Mouse (Mus musculus) cerebellum, adult 9-10 months (tissue): ENCODE measurements around the gene Nfia.

Experiments
- DNase-seq: peaks from one replicate; pipeline ENCODE4 v3.0.0; 2022

Nfia gene

DNA sequence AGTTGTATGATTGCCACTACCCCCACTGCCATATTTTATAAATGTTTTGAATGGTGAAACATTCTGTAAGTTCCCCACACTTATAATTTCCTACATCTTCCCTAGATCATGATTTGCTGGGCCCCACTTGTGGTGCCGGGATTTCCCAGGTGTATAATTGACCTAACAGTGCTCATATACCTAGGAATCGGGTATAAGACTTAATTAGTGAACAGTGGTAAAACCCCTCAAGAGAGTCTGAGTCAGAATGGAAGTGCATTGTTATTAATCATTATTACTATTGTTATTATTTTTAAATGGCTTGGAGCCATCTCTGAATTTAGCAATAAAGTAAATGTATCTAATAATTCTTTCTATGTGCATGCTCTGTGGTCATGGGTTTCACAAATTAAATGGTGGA lies 147.2 kb downstream of the Nfia start:
- DNase-seq = no peak

DNA sequence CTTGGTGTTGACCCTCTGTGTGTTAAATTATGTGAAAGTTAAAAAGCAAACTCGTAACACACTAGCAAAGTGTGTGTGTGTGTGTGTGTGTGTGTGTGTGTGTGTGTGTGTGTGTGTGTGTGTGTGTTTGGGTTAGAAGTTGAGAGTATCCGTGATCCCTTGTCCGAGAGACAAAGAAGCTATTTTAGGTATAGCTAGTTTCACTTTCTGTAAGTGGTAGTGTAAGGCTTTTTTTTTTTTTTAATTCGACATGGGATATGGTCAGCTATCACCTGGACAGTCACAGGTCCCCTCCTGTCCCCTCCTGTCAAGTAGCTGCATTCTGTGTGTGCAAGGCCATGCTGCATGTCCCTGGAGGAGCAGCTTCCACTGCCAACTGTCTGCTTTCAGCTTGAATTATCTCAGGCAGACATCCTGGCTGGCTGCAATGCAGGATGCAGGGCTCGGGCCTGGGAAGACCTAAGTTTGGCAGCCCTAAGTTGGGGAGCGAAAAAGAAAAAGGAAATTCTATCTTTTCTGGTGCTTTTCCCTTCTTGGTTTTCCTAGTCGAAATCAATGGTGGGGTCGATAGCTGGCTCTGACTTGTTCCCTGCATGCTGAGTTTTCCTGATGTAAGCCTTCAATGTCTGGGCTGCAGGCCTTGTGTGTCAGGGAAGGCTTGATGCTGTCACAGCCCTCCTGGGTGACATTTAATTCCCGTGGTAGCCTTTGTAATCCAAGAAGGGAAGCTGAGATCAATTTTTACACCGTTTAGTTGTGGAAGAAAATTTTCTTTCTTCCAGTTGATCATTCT lies 147.9 kb downstream of the Nfia start:
- DNase-seq = peak; percentile 75

DNA sequence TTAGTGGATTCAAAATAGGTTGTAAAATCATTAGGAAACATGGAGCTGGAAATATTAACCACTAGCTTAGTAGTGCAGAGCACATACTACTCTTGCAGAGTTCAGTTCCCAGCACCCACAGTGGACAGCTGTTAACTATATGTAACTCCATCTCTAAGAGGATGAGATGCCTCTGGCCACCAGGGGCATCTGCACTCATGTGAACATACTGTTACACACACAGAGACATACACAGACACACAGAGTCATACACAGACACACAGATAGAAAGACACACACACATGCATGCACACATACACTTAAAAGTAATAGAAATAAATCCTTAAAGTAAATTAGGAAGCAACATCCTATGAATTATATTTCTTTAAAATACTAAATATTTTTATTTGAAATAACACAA lies 149.1 kb downstream of the Nfia start:
- DNase-seq = no peak

DNA sequence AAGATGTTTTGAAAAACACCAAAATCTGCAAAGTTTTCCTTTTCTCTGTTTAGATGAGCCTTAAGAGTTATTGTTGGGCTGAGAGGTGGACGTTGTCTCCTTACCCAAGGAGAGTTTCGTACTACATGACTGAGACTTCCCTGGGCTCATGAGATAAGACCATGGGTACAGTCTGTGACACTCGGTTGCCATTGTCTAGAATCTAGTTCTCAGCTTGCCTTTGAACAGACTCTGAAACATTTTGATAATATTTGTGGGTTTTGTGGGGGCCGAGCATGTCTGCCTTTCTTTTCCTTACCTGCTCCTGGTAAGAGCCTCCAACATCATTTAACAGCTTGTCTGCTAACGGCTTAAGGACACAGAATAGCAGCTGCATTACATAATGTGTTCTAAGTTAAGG lies 150.7 kb downstream of the Nfia start:
- DNase-seq = no peak

GRCm38 (mm10) chr4:97923876-97924316 lies 151.4 kb downstream of the Nfia start:
- DNase-seq = peak; percentile 78

DNA sequence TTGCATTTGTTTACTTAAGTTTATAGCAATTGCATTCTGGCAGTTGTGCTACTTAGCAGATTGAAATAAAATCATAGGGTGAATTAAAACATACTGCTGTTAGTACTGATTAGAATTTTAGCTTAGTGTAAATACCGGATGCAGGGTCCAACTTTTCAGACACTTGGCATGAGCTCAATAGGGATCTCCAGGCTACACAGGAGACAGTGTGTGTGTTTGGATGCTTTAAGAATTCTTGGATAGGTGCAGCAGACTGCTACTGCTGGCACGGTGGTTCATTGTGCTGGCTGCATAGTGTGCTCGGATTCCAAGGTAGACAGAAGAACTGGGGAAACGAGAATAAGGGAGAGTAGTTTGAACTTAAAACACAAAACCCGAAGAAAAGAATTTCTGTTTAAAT lies 151.9 kb downstream of the Nfia start:
- DNase-seq = peak; percentile 67

DNA sequence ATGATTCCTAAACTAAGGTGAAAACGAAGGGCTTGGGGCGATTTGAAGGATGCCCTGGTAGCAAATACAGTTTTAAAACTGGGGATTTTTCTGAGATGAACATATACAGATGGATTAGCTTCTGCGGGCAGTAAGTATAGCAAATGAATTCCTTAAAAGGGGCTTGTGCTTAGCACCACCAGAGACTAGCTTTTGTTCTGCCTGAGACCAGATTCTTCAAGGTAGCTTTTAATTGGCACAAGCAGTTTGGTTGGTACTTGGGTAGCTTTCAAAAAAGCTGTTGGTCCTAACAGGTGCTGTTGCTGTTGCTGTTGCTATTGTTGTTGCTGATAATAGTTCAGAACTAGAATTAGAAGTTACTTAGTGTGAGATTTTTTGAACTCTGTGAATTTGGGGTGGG lies 152.3 kb downstream of the Nfia start:
- DNase-seq = no peak

DNA sequence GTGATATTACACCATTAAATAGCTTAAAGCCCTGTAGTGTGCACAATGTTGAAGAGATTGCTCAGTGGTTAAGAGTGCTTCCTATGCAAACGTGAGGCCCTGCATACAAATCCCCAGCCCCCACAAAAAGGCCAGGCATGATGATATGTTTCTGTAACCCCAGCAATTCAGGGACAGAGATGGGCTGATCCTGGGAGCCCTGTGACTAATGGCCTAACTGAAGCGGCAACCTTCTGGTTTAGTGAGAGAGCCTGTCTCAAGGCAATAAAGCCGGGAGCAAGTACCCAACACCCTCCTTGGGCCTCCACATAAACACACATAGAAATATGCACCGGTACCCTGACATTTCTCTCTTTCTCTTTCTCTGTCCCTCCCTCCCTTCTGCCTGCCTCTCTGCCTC lies 153.1 kb downstream of the Nfia start:
- no peak for DNase-seq

DNA sequence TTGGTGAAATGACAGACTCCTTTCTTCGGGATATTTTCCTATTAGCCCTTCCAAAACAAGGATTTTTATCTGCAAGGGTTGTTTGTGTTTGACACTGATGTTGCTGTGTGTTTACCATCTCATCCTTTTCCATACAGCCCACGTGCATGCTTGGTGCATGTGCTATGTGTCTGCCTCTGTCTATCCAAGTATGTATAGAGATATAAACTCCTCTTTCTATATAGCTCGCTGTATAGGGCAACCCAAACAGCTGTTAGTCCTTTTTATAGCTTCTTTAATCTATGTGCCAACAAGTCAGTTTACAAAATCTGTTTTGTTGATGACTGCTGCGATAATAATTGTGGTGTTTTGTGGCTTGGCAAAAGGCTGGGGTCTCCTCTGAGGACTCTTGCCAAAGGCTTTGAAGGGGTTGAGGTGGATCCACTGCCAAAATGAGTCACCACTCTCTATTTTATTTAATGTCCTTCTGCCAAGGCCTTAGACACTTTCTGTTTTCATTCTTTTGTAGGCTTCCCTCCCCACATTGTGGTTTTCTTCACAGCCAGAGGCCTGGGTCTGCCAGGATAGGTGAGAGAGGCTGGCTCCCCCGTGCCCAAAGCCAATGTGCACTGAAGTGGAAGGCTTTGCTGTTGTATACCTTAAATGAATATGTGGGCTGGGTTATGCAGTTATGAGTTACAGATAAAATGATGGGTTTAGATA lies 154.2 kb downstream of the Nfia start:
- no peak for DNase-seq

DNA sequence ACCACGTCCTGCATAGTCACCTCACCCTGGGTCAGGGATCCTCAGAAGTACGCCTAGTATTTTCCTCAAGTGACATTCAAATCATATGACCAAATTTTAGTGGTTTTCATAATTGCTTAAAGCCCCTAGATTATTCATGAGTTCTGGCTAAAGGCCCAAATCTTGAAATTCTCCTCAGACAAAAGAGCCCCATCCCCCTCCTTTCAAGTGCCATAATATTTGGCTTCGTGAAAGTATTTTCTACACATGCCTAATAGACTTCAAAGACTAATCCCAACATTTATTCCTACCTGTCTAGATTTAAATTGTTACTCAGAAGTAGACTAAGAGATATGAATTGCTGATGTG lies 154.7 kb downstream of the Nfia start:
- no peak for DNase-seq

DNA sequence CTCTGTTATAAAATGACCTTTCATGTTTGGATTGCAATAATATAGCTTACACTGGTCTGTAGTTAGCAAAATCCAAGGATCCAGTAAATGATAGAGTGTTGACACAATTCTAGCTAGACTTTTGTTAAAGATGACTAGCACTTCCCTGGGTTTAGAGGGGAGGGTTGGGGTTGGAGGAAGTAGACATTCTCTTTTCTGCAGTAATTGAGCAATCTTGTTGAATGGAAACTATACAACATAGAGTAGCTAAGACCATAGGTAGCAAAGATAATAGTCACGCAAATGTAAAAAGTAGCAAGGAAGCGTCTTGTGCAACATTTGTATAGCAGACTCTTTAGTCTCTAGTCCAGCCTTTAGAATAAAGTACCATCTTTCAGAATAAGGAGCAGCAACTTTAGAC lies 163.8 kb downstream of the Nfia start:
- no peak for DNase-seq

DNA sequence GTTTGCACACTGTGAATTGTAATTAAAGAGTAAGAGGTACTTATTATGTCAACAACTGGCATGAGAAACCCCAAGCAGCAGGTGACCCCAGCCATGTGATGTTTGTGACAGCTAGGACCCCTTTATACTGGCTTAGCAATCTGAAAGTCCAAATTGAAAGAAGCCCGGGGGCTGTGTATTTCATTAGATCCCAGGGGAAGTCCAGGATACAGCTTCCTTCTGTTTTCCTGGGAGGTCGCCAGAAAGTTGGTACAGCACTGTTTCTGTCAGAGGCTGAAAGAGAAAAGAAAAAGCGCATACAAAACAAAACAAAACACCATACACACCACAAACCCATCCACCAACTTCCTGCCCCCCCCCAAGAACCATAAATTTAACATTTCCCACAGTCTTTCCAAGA lies 164.4 kb downstream of the Nfia start:
- peak; percentile 64 for DNase-seq

- DNase-seq = peak; percentile 87
These were observed 167.0 kb downstream of the Nfia start for GRCm38 (mm10) chr4:97939492-97939891.

GRCm38 (mm10) chr4:97939920-97940520 lies 167.5 kb downstream of the Nfia start:
- DNase-seq = peak; percentile 53

GRCm38 (mm10) chr4:97941616-97942015 lies 169.1 kb downstream of the Nfia start:
- no peak for DNase-seq

GRCm38 (mm10) chr4:97944309-97944708 lies 171.8 kb downstream of the Nfia start:
- no peak for DNase-seq

- DNase-seq = no peak
These were observed 174.9 kb downstream of the Nfia start for GRCm38 (mm10) chr4:97947484-97947883.

DNA sequence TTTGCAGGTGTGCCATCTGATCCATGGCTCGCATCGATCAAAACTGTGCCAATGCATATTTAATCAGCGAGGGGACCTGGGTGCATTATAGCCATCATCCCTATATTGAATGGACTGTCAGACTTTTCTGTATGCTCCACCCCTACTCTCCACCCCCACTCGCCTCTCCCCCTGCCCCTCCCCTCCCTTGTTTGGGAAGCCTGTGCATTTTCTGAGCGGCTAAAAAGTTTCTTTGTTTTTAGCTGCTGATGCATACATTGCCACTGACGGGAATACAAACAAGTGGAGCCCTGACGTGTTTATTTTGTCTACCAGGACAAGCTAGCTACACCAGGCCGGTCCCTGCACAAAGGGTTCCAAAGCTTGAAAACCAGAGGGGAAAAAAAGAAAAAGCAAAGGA lies 175.7 kb downstream of the Nfia start:
- no peak for DNase-seq

DNA sequence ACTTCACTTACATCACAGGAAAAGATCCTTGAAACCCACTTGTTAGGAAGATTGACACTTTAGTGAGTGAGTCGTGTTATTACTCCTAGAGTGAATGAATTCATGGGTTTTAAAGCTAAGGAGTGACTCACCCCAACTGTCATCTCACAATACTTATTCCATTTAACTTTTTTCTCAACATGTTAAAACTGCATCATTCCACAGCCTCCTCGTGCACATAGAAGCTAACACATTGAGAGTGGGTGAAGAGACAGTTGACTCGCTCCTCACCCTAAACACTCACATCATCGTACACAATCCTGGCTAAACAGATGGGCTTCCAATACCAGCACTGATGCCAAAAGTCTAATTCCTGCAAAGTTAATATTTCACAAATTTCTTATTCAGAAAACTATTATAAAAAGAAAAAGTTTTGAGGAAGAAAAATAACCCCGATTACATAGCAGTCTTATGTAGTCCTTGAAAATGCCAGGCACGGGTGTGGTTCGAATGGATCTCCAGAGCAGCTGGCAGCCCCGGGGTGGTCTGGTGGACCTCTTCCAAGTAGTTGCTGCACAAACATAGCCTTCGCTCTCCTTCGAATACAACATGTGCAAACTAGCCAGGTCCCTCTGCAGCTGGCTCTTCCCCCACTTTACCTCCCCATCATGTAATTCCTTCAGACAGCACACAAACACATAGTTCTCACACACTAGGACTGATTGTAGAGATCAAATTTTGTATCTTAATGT lies 178.0 kb downstream of the Nfia start:
- DNase-seq = no peak

DNA sequence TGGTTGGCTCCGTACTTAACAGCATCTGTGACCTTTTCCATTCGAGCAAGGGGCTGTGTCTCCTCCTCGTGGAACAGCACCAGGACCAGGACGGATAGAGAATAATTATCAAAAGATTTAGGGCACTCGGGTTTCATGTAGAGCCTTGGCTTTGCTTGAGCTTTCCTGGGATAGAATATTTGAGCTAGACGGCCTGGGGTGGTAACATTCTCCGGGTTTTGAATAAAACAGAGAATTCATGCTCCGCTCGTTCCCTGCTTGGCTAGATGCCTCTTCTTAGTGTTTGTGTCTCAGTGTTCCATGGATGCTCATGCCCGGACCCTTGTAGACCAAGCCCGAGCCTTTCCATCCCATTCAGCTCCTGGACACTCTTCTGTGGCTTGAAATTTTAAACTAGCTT lies 181.4 kb downstream of the Nfia start:
- peak; percentile 71 for DNase-seq

- DNase-seq = peak; percentile 79
These were observed 185.6 kb downstream of the Nfia start for GRCm38 (mm10) chr4:97958121-97958520.

DNA sequence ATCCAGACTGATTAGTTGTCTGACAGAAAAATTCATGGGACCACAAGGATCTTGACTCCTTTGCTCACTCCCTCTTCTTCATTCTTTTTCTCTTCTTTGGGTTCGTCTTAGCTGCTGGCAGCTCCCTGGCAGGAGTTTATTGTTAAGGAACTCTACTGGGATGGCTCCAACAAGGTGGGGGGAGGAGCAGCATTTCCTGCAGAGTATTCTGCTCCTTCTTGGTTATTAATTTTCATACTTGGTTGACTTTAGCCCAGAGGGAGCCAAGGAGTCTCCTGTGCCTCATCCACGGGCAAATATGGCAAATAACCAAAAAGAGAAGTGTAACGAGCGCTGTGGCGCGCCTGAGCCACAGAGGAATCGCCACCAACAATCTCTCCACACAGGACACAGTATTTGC lies 190.3 kb downstream of the Nfia start:
- DNase-seq = no peak

DNA sequence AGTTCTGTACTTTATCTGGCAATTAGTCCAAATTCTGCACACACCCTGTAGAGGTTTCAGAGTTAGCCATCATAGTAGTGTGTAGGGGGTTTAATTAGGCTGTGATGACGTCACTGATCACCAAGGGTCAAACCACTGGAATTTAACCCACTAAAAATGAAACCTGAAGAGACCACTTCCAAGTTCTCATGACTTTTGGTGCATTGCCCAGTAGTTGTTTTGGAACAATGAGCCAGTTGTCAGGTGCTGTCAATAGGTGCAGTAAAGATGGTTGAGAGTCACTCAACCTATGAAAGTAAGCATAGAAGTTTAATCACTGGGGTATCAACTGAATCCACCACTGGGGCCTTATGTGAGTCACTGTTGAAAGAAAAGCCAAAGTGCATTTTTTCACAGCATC lies 191.4 kb downstream of the Nfia start:
- DNase-seq = no peak
